Mouse (Mus musculus) kidney, adult 2 months (tissue): Measurements from ENCODE around the gene Kalrn. TPM values are rescaled to one million over a fixed set of nuclear protein-coding genes. Genes with fewer than 3 reads are reported as not detected.

ENCODE experiments used
- DNase-seq: peaks from one replicate; pipeline ENCODE4 v3.0.0; 2021
- H3K27ac ChIP-seq: fragments of 200-500 bp; 2 replicates; pipeline ENCODE4 v1.5.1; 2012; ENCODE audit warnings: low read depth, low read length, control low read depth, inconsistent platforms; ENCODE audit not compliant: insufficient read depth
- H3K27me3 ChIP-seq: fragments of 200-500 bp; replicated peaks from 2 replicates; pipeline ENCODE4 v1.6.1; 2012; ENCODE audit warnings: mild to moderate bottlenecking, moderate library complexity, low read length, inconsistent platforms; ENCODE audit not compliant: control insufficient read depth, insufficient read depth
- H3K36me3 ChIP-seq: fragments of 200-500 bp; 2 replicates; pipeline ENCODE4 v1.6.1; 2012; ENCODE audit warnings: mild to moderate bottlenecking, moderate library complexity, low read length, inconsistent platforms; ENCODE audit not compliant: control insufficient read depth, insufficient read depth
- H3K4me1 ChIP-seq: fragments of 200-500 bp; 2 replicates; pipeline ENCODE4 v1.6.1; 2011; ENCODE audit warnings: low read length; ENCODE audit not compliant: control insufficient read depth, insufficient read depth
- H3K4me3 ChIP-seq: fragments of 200-500 bp; 2 replicates; pipeline ENCODE4 v1.5.1; 2011; ENCODE audit warnings: mild to moderate bottlenecking, low read depth, low read length, control low read depth; ENCODE audit not compliant: insufficient read depth
- CTCF ChIP-seq: fragments of 200-500 bp; conservative IDR thresholded peaks from 2 replicates; pipeline ENCODE4 v1.5.1; 2011; ENCODE audit warnings: low read depth, mild to moderate bottlenecking, control low read depth, low read length, moderate library complexity, mixed read lengths; ENCODE audit not compliant: insufficient read depth, insufficient read length
- POLR2A ChIP-seq: fragments of 200-500 bp; IDR thresholded peaks from one replicate; pipeline ENCODE4 v1.6.1; 2011; ENCODE audit warnings: low read depth, low read length, control low read depth
- WGBS: fragments of 180-500 bp; shearing (Covaris S2); methylation state at CpG from one replicate; pipeline ENCODE4 v1.1.7; 2018; 5-methylcytosine and 5-hydroxymethylcytosine counted together
- polyA plus RNA-seq: library from polyadenylated mRNA; depleted of rRNA; stranded (reverse); fragments of >200 nt; gene quantifications from 2 replicates; pipeline ENCODE4 v1.2.3, GENCODE M21; 2012

The Kalrn gene
- polyA plus RNA-seq, 1 experiment = 8.6 TPM

DNA sequence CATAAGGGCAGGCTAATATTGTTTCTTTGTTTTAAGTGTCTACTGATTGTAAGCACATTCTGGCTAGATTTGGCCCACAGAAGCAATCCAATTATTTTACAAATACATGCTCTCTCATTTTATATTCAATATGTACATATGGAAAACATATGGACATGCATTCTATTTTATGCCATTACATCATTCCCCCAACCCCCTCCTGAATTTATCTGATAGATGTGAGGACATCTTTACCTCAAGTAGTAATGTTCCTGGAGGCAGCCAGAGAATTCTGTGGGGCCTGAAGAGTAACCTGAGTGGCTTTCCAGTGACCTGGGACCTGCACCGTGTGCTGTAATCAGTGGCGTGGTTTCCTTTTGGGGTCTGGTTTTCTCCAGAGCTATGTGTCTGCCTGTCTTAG lies 342.2 kb downstream of the Kalrn start:
- Histone ChIP-seq H3K4me3 (no peak overlapping the region), H3K27ac (no peak overlapping the region), H3K4me1 (no peaks in the 10 kb centered on the region), H3K27me3 (no peaks in the 10 kb centered on the region), H3K36me3 (no peaks in the 10 kb centered on the region)
- no peak for DNase-seq
- WGBS = 53% methylated on average over 2 of the region's 2 CpGs
- no peak for TF ChIP-seq POLR2A
- TF ChIP-seq CTCF = no peak

GRCm38 (mm10) chr16:34229350-34229749 lies 344.0 kb downstream of the Kalrn start:
- DNase-seq = no peak
- 69% methylated on average over 8 of the region's 8 CpGs for WGBS
- Histone ChIP-seq H3K4me1 (no peaks in the 10 kb centered on the region), H3K27ac (no peak overlapping the region), H3K4me3 (no peak overlapping the region), H3K27me3 (no peaks in the 10 kb centered on the region), H3K36me3 (no peaks in the 10 kb centered on the region)
- TF ChIP-seq CTCF = no peak
- no peak for TF ChIP-seq POLR2A

DNA sequence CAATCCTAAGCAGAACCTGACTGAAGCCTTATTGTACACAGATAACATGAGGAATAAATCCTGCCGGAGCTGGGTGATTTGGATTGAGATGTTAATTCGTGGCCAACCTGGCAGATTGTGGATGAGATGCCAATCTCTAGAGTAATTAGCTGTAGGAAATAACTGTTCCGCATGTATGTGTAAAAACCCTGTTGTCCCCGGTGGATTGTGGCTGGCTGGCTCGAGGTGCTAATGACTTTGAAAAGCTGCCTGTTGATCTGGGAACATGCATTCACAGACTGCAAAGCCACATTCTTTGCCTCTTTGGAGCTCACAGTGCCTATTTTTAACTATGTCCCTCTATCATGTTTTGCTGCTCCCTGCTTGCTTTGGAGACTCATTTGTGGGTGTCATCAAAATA lies 344.7 kb downstream of the Kalrn start:
- H3K4me3 ChIP-seq = no peak overlapping the region
- TF ChIP-seq POLR2A (no peak), CTCF (no peak)
- DNase-seq = no peak
- no peaks in the 10 kb centered on the region for H3K27me3 ChIP-seq
- no peaks in the 10 kb centered on the region for H3K4me1 ChIP-seq
- no peaks in the 10 kb centered on the region for H3K36me3 ChIP-seq
- 56% methylated on average over 5 of the region's 5 CpGs for WGBS
- no peak overlapping the region for H3K27ac ChIP-seq

GRCm38 (mm10) chr16:34212160-34212559 lies 361.2 kb downstream of the Kalrn start:
- no peak overlapping the region for H3K4me3 ChIP-seq
- 46% methylated on average over 3 of the region's 3 CpGs for WGBS
- no peaks in the 10 kb centered on the region for H3K4me1 ChIP-seq
- H3K27ac ChIP-seq = no peak overlapping the region
- no peaks in the 10 kb centered on the region for H3K27me3 ChIP-seq
- no peak for DNase-seq
- TF ChIP-seq CTCF = no peak
- no peak for TF ChIP-seq POLR2A
- H3K36me3 ChIP-seq = no peaks in the 10 kb centered on the region

- Histone ChIP-seq H3K27me3 (no peaks in the 10 kb centered on the region), H3K27ac (no peak overlapping the region), H3K36me3 (no peaks in the 10 kb centered on the region), H3K4me1 (no peaks in the 10 kb centered on the region), H3K4me3 (no peak overlapping the region)
- no peak for DNase-seq
- 66% methylated on average over 12 of the region's 12 CpGs for WGBS
- TF ChIP-seq CTCF = no peak
- TF ChIP-seq POLR2A = no peak
These were observed 362.1 kb downstream of the Kalrn start for GRCm38 (mm10) chr16:34211243-34211642.

GRCm38 (mm10) chr16:34208748-34209147 lies 364.6 kb downstream of the Kalrn start:
- Histone ChIP-seq H3K4me1 (no peaks in the 10 kb centered on the region), H3K27ac (no peak overlapping the region), H3K36me3 (no peaks in the 10 kb centered on the region), H3K4me3 (no peak overlapping the region), H3K27me3 (no peaks in the 10 kb centered on the region)
- WGBS = 50% methylated on average over 5 of the region's 5 CpGs
- TF ChIP-seq POLR2A (no peak), CTCF (no peak)
- DNase-seq = no peak

GRCm38 (mm10) chr16:34207972-34208371 lies 365.4 kb downstream of the Kalrn start:
- TF ChIP-seq CTCF = no peak
- TF ChIP-seq POLR2A = no peak
- Histone ChIP-seq H3K4me1 (no peaks in the 10 kb centered on the region), H3K27me3 (no peaks in the 10 kb centered on the region), H3K27ac (no peak overlapping the region), H3K36me3 (no peaks in the 10 kb centered on the region), H3K4me3 (no peak overlapping the region)
- no peak for DNase-seq
- WGBS = 90% methylated on average over 5 of the region's 5 CpGs
